Mouse (Mus musculus) stomach, embryonic 16.5 days (tissue): ENCODE measurements around the gene Gm9903. TPM values are rescaled to one million over a fixed set of nuclear protein-coding genes. Genes with fewer than 3 reads are reported as not detected.

ENCODE experiments used
- ATAC-seq: fragments of 200-750 bp; cut with Nextera tagmentation; 2 replicates; pipeline ENCODE4 v1.8.0; 2017; ENCODE audit warnings: moderate number of reproducible peaks, moderate TSS enrichment; ENCODE audit not compliant: insufficient read depth, low FRiP score
- H3K27ac ChIP-seq: fragments of 300-500 bp; sonication (generic); 2 replicates; pipeline ENCODE4 v1.5.1; 2014; ENCODE audit warnings: low read length
- H3K27me3 ChIP-seq: fragments of 300-500 bp; sonication (generic); 2 replicates; pipeline ENCODE4 v1.6.1; 2014; ENCODE audit warnings: low read length, control low read depth, mixed read lengths; ENCODE audit not compliant: control insufficient read depth, insufficient read depth
- H3K36me3 ChIP-seq: fragments of 300-500 bp; sonication (generic); 2 replicates; pipeline ENCODE4 v1.6.1; 2014; ENCODE audit warnings: low read length; ENCODE audit not compliant: control insufficient read depth, insufficient read depth
- H3K4me1 ChIP-seq: fragments of 300-500 bp; sonication (generic); 2 replicates; pipeline ENCODE4 v1.6.1; 2014; ENCODE audit warnings: low read length, control low read depth, mixed read lengths; ENCODE audit not compliant: control insufficient read depth, insufficient read depth
- H3K4me2 ChIP-seq: fragments of 300-500 bp; sonication (generic); 2 replicates; pipeline ENCODE4 v1.6.1; 2014; ENCODE audit warnings: low read depth, low read length, mixed read lengths
- H3K4me3 ChIP-seq: fragments of 300-500 bp; sonication (generic); replicated peaks from 2 replicates; pipeline ENCODE4 v1.5.1; 2014; ENCODE audit warnings: mild to moderate bottlenecking, low read length
- H3K9ac ChIP-seq: fragments of 300-500 bp; sonication (generic); 2 replicates; pipeline ENCODE4 v1.6.1; 2014; ENCODE audit warnings: low read length
- H3K9me3 ChIP-seq: fragments of 300-500 bp; sonication (generic); replicated peaks from 2 replicates; pipeline ENCODE4 v1.6.1; 2016; ENCODE audit warnings: low read length, control low read depth; ENCODE audit not compliant: control insufficient read depth
- WGBS: fragments of 180-500 bp; shearing (Covaris S2); extraction: QIAGEN DNeasy Blood & Tissue Kit; methylation state at CpG from one replicate; pipeline ENCODE4 v1.1.7; 2014; 5-methylcytosine and 5-hydroxymethylcytosine counted together
- polyA plus RNA-seq: library from polyadenylated mRNA; unstranded; fragments of >200 nt; fragmentation: Nextera tagmentation; extraction: Ambion mirVana; gene quantifications from 2 replicates; pipeline ENCODE4 v1.2.1, GENCODE M21; 2015

The Gm9903 gene
- polyA plus RNA-seq, 1 experiment from 2014 or later, result 0.27 TPM

DNA sequence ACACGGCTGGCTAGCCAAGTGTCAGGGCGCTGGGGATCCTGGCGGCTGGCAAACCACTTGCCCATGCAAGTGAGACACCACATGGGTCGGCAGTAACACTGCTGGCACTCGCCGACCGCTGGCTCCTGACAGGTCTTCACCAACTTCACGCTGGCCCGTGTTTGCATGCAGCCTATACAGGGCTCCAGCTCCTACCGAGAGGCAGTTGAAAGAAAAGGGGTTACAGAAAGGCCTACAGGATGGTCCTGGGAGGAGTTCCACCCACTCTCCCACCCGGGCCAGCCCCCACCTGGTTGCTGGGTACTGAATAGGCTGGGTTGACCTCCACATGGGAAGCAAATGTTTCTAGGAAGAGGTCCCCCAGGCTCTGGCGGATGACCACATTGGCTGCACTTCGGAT lies 24.7 kb downstream of the Gm9903 start:
- 92% methylated on average over 13 of the region's 13 CpGs for WGBS
- Histone ChIP-seq H3K4me1 (peaks cover 43% of the 10 kb centered on the region), H3K27me3 (no peaks in the 10 kb centered on the region), H3K9me3 (no peaks in the 10 kb centered on the region), H3K4me3 (no peak overlapping the region), H3K4me2 (no peak overlapping the region), H3K36me3 (no peaks in the 10 kb centered on the region; the same call in 1 of the 2 replicates), H3K9ac (no peak overlapping the region), H3K27ac (no peak overlapping the region)
- no peak for ATAC-seq

DNA sequence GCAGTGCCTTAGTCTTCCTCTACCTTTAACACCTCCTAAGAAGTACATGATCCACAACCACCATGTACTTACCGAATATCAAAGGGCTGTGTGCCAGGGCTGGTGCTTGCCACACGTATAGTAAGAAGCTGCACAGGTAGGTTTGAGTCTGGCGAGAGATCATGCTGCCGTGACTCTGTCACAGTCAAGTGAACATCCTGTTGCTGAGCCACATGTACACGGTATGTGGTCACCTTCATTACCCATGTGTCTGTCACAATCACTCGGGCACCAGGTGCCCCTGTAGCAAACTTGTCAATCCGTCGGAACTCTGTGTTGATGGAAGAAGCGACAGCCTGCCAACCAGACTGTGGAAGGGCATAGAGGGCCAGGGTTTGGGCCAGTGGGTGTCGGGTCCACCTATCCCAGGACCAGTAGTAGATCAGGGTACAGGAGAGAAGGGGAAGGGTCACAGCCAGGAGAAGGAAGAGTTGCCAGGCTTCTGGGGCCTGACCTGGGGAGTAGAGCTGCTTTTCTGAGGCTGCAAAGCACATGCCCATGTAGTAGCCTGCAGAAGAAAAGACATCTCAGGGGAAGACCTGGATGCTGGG lies 25.6 kb downstream of the Gm9903 start:
- Histone ChIP-seq H3K36me3 (no peaks in the 10 kb centered on the region; the same call in 1 of the 2 replicates), H3K27me3 (no peaks in the 10 kb centered on the region), H3K4me1 (peaks cover 38% of the 10 kb centered on the region), H3K27ac (no peak overlapping the region), H3K9me3 (no peaks in the 10 kb centered on the region), H3K4me3 (no peak overlapping the region), H3K4me2 (no peak overlapping the region), H3K9ac (0 out of 2 replicates have a peak overlapping the region, but pooled peaks have one; percentile 18)
- no peak for ATAC-seq
- WGBS, result 91% methylated on average over 10 of the region's 10 CpGs

DNA sequence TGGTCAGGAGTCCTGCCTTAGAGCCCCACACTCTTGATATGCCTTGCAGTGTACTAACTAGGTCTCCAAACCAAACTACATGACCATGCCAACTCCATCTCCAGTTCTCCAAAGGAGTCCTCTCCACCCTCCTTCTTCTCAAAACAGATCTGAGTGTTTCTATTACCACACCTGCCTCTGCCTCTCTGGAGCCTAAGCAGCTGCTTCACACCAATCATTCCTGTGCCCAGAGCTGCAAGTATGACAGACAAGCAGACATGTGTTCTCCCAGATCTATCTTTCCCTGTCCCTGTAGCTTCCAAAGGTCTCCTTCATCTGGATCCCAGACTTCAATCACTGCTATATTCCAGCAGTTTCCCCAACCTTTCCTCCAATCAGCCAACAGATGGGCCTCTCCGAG lies 27.0 kb downstream of the Gm9903 start:
- Histone ChIP-seq H3K9ac (peak overlapping the region; percentile 87), H3K27ac (peak overlapping the region; percentile 84), H3K4me2 (peak overlapping the region; percentile 94), H3K9me3 (no peaks in the 10 kb centered on the region), H3K4me3 (peak overlapping the region; percentile 86), H3K27me3 (no peaks in the 10 kb centered on the region), H3K4me1 (peaks cover 28% of the 10 kb centered on the region), H3K36me3 (no peaks in the 10 kb centered on the region; the same call in 1 of the 2 replicates)
- 19% methylated on average over 1 of the region's 1 CpGs for WGBS
- ATAC-seq, result no peak

DNA sequence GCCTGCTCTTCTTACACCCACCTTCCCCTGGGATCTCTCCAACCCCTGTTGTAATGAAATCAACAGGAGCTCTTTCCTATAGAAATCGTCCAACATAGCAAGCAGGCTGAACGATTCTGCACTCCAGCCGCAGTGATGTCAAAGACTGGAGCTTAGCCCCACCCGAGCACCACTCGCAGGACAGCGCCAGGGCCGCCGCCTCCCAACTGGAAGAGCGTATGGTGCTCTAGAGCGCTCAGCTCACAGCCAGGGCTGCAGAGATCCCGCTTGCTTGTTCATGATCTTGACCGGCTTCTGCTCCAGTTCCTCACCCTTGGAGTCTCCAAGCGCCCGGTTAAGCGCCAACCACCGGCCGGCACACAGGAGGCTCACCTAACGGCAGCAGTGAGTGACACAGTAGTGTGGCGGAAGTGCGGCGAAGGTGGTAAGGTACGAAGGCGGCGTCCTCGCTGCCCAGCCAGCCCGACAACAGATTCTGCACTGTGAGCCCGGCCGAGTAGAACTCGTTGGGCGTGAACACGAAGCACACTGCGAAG lies 27.6 kb downstream of the Gm9903 start:
- Histone ChIP-seq H3K4me3 (peak overlapping the region; percentile 86), H3K9me3 (no peaks in the 10 kb centered on the region), H3K27ac (peak overlapping the region; percentile 84), H3K9ac (peak overlapping the region; percentile 87), H3K36me3 (no peaks in the 10 kb centered on the region; the same call in 1 of the 2 replicates), H3K4me1 (peaks cover 28% of the 10 kb centered on the region), H3K4me2 (peak overlapping the region; percentile 94), H3K27me3 (no peaks in the 10 kb centered on the region)
- WGBS, result under 1% methylated on average over 32 of the region's 32 CpGs
- ATAC-seq, result peak; percentile 23

DNA sequence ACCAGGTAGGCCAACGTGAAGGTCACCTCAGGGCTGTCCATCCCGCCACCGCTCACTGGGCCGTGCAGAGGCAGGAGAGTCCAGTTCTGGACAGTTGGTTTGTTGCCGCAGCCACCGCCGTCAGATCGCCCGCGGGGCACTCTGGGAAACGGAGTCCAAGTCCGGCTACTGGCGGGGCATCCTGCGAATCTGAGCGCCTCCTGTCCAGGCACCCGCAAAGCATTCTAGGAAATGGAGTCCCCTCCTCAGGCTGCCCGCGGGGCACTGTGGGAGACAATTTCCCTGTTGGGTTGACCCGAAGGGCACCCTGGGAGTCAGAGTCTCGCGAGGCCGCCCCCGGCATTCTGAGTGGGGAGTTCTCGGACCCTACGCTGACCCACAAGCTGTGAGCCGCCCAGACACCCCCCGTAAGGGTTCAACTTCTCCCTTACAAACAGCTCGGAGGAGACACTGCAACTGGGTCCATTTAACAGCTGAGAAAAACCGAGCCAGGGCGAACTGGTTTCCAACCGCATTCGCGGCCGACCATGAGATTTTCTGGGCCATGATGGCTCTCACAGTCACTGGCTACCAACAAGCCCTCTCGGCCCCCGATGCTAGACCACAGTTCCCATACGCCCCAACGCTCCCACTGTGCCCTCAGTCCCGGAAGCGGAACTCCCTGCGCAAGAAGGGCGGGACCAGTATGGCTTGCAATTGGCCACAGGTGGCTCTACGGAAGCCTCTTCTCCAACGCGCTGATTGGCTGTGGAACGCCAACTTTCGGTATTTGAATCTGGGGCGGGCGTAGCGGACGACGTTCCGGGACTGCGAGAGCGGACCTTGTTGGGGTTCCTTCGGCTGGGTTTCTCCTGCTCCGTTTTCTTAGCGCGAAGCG lies 28.3 kb downstream of the Gm9903 start, which contains the start of the genes Tacc3 and Tmem129:
TSS of gene Tacc3 (plus strand) at position 342 of the 877 bp plus-strand sequence.
TSS of gene Tmem129 (minus strand) at position 630 of the 877 bp plus-strand sequence.
- Histone ChIP-seq H3K9me3 (no peaks in the 10 kb centered on the region), H3K4me1 (peaks cover 25% of the 10 kb centered on the region), H3K4me2 (peak within 1 kb of the TSS; percentile 94), H3K27me3 (no peaks in the 10 kb centered on the region), H3K36me3 (no peaks in the 10 kb centered on the region; the same call in 1 of the 2 replicates), H3K4me3 (peak within 1 kb of the TSS; percentile 86), H3K27ac (peak within 1 kb of the TSS; percentile 99), H3K9ac (peak within 1 kb of the TSS; percentile 88)
- WGBS, result under 1% methylated on average over 60 of the region's 60 CpGs
- peak; percentile 97 for ATAC-seq

DNA sequence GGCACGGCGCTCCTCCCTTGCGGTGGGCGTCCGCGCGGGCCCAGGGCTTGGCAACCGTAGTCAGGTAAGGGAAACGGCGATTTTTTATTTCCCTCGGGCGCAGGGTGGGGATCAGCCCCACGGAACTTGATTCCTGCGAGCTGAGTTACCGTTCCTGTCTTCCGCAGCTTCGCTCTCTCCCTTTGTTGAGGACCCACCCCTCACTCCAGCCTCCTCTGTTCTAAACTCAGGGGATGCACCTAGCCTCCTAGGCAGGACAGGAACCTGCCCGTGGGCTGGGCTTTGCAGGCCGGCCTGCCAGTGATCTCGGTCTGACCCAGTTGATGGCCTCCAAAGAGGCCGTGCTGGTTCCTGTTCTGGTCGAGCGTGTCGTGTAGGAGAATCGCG lies 28.9 kb downstream of the Gm9903 start:
- under 1% methylated on average over 26 of the region's 26 CpGs for WGBS
- H3K27me3 ChIP-seq, result no peaks in the 10 kb centered on the region
- peaks cover 25% of the 10 kb centered on the region for H3K4me1 ChIP-seq
- peak overlapping the region; percentile 79 for H3K27ac ChIP-seq
- H3K9me3 ChIP-seq, result no peaks in the 10 kb centered on the region
- H3K4me2 ChIP-seq, result peak overlapping the region; percentile 81
- H3K4me3 ChIP-seq, result peak overlapping the region; percentile 86
- 0 out of 2 replicates have a peak, but pooled peaks have one; percentile 0 for ATAC-seq
- H3K36me3 ChIP-seq, result no peaks in the 10 kb centered on the region; the same call in 1 of the 2 replicates
- peak overlapping the region; percentile 88 for H3K9ac ChIP-seq

DNA sequence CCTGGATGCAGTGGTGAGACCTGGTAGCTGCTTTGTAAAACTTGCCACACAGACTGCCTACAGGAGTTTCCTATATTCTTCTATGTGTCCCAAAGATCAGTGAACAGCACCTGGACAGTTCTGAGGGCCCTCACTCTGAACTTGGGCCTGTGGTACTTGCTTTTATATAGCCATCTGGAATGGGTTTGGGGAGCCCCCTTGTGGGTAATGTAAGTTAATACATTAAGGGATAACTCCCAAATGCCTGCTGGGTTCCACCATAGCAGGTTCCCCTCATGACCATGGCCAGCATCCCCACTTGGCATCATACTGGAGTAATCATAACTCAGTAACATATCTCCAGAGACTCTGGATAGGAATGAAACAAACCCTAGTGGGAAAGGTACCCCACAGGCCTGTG lies 38.5 kb downstream of the Gm9903 start:
- Histone ChIP-seq H3K4me3 (no peak overlapping the region), H3K4me2 (no peak overlapping the region), H3K9ac (no peak overlapping the region), H3K9me3 (no peaks in the 10 kb centered on the region), H3K36me3 (peaks cover 13% of the 10 kb centered on the region), H3K4me1 (no peaks in the 10 kb centered on the region), H3K27me3 (no peaks in the 10 kb centered on the region), H3K27ac (no peak overlapping the region)
- ATAC-seq, result no peak

DNA sequence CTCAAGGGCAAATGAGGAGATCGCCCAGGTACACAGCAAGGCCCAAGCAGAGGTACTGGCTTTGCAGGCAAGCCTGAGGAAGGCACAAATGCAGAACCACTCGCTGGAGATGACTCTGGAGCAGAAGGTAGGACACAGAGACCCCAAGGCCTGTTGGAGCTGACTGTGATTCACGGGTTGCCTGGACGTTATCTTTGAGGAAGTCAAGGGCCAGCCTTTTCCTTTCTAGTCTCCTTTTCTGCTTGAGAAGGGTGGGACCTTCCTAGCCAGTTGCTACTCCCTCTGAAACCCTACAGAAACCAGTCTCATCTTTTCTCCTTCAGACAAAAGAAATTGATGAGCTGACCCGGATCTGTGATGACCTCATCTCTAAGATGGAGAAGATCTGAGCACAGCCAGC lies 41.9 kb downstream of the Gm9903 start:
- Histone ChIP-seq H3K27ac (no peak overlapping the region), H3K4me1 (no peaks in the 10 kb centered on the region), H3K4me2 (no peak overlapping the region), H3K27me3 (no peaks in the 10 kb centered on the region), H3K9me3 (no peaks in the 10 kb centered on the region), H3K9ac (no peak overlapping the region), H3K4me3 (no peak overlapping the region), H3K36me3 (peaks cover 13% of the 10 kb centered on the region)
- ATAC-seq, result no peak
- 67% methylated on average over 5 of the region's 5 CpGs for WGBS

DNA sequence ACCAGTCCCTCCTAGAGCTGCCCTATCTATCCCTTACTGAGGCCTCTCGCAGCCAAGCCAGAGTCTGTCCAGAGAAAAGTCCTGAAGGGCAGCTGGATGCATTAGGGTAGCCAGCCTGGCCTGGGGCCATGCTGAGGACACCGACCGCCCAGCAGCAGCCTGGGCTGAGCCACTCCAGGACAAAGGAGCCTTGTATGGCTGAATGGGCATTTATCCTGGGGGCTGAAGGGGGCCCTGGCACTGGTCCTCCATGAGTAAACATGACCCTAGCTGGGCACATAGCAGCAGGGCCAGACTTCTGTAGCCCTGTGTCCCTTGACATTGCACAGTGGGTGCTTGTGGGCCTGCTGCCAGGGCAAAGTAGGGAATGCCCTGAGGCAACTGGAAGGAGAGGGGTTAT lies 44.7 kb downstream of the Gm9903 start:
- Histone ChIP-seq H3K9me3 (no peaks in the 10 kb centered on the region), H3K9ac (no peak overlapping the region), H3K27ac (no peak overlapping the region), H3K36me3 (peaks cover under 1% of the 10 kb centered on the region; the same call in 1 of the 2 replicates), H3K27me3 (no peaks in the 10 kb centered on the region), H3K4me3 (no peak overlapping the region), H3K4me2 (no peak overlapping the region), H3K4me1 (no peaks in the 10 kb centered on the region)
- peak; percentile 64; the same call in 1 of the 2 replicates for ATAC-seq
- WGBS, result 81% methylated on average over 3 of the region's 3 CpGs
